Mouse (Mus musculus) embryonic facial prominence, embryonic 11.5 days (tissue): ENCODE measurements around the gene Srl. TPM values are rescaled to one million over a fixed set of nuclear protein-coding genes. Genes with fewer than 3 reads are reported as not detected.
A peak's percentile ranks its signal among the peaks of the same experiment; 100 is the strongest.
"Not testable (repeated sequence)": the region's sequence is repeated elsewhere in the genome, so short reads cannot be mapped to it uniquely, and the experiment has no call there.

Experiments used
- ATAC-seq: fragments of 200-750 bp; cut with Nextera tagmentation; replicated peaks from 2 replicates; pipeline ENCODE4 v1.8.0; 2017; ENCODE audit warnings: low read depth; ENCODE audit not compliant: insufficient number of reproducible peaks, low FRiP score, low TSS enrichment
- DNase-seq: peaks from one replicate; pipeline ENCODE4 v3.0.0-alpha.2; 2015; ENCODE audit warnings: low spot score
- H3K27ac ChIP-seq: fragments of 300-500 bp; sonication (generic); replicated peaks from 2 replicates; pipeline ENCODE4 v1.5.1; 2014; ENCODE audit warnings: mild to moderate bottlenecking, low read depth, low read length, control low read depth
- H3K27me3 ChIP-seq: fragments of 300-500 bp; sonication (generic); 2 replicates; pipeline ENCODE4 v1.6.1; 2014; ENCODE audit warnings: mild to moderate bottlenecking, low read length, moderate library complexity, mixed read lengths; ENCODE audit not compliant: control insufficient read depth, insufficient read depth
- H3K36me3 ChIP-seq: fragments of 300-500 bp; sonication (generic); replicated peaks from 2 replicates; pipeline ENCODE4 v1.6.1; 2014; ENCODE audit warnings: low read depth, mild to moderate bottlenecking, low read length, moderate library complexity, mixed read lengths; ENCODE audit not compliant: control insufficient read depth, insufficient read depth
- H3K4me1 ChIP-seq: fragments of 300-500 bp; sonication (generic); 2 replicates; pipeline ENCODE4 v1.6.1; 2014; ENCODE audit warnings: low read length, mixed read lengths; ENCODE audit not compliant: control insufficient read depth, insufficient read depth
- H3K4me2 ChIP-seq: fragments of 300-500 bp; sonication (generic); 2 replicates; pipeline ENCODE4 v1.6.1; 2014; ENCODE audit warnings: low read depth, mild to moderate bottlenecking, control low read depth, low read length, moderate library complexity
- H3K4me3 ChIP-seq: fragments of 300-500 bp; sonication (generic); 2 replicates; pipeline ENCODE4 v1.5.1; 2014; ENCODE audit warnings: low read depth, low read length, control low read depth
- H3K9ac ChIP-seq: fragments of 300-500 bp; sonication (generic); replicated peaks from 2 replicates; pipeline ENCODE4 v1.6.1; 2014; ENCODE audit warnings: mild to moderate bottlenecking, control low read depth, low read length
- H3K9me3 ChIP-seq: fragments of 300-500 bp; sonication (generic); replicated peaks from 2 replicates; pipeline ENCODE4 v1.6.1; 2016; ENCODE audit warnings: mild to moderate bottlenecking, low read length, inconsistent platforms, mixed read lengths; ENCODE audit not compliant: control insufficient read depth
- WGBS: fragments of 180-500 bp; shearing (Covaris S2); extraction: QIAGEN DNeasy Blood & Tissue Kit; methylation state at CpG from one replicate; pipeline ENCODE4 v1.1.7; 2014; 5-methylcytosine and 5-hydroxymethylcytosine counted together
- polyA plus RNA-seq: library from polyadenylated mRNA; unstranded; fragments of >200 nt; fragmentation: Nextera tagmentation; extraction: Ambion mirVana; gene quantifications from 2 replicates; pipeline ENCODE4 v1.2.1, GENCODE M21; 2014

Gene Srl
- polyA plus RNA-seq, 1 experiment from 2014 or later: 32.7 TPM

DNA sequence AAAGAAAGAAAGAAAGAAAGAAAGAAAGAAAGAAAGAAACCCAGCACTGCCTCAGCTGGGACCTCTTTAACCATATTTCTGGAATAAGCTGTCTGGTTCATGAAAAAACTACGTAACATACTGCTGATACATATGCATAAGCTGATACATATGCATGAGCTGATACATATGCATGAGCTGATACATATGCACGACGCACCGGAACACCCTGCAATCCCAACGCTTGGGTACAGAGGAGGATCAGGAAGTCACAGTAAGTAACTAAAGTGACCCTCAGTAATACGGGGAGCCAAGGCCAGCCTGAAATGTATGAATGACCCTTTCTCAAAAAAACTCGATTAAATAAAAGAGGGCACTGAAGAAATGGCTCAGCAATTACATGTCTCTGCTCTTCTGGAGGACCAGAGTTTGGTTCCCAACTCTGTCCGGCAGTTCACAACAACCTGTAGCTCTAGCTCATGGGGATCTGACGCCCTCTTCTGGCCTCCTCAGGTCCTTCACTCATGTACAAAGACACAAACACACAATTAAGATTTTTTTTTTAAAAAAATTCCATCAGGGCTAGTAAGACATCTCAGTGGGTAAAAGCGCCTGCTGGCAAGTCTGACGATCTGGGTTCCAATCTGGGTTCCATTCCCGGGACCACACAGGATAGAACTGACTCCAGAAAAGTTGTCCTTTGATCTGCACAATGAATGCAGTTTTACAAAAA, 1.4 kb downstream of the Srl start:
- Histone ChIP-seq H3K36me3 (no peaks in the 10 kb centered on the region), H3K4me2 (no peak overlapping the region), H3K27ac (no peak overlapping the region), H3K4me3 (no peak overlapping the region), H3K27me3 (no peaks in the 10 kb centered on the region), H3K4me1 (no peaks in the 10 kb centered on the region), H3K9ac (no peak overlapping the region), H3K9me3 (no peaks in the 10 kb centered on the region)
- ATAC-seq (no peak), DNase-seq (no peak)
- 88% methylated on average over 12 of the region's 12 CpGs for WGBS

DNA sequence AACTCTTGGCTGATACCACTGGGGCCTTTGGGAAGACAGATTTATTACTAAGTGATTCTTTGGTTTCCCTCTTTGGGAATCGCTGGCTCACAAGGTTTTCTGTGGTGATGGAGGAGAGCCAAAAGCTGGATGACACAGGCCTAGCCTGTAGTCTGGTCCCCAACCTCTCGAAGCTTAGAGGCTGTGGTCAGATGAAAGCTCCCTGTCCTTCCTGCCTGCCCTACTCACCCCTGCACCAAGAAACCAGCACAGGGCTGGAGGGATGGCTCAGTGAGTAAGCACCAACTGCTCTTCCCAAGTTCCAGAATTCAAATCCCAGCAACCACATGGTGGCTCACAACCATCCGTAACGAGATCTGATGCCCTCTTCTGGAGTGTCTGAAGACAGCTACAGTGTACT, 2.1 kb downstream of the Srl start:
- ATAC-seq (no peak), DNase-seq (no peak)
- no peaks in the 10 kb centered on the region for H3K27me3 ChIP-seq
- no peak overlapping the region for H3K9ac ChIP-seq
- H3K27ac ChIP-seq: no peak overlapping the region
- H3K4me2 ChIP-seq: no peak overlapping the region
- no peaks in the 10 kb centered on the region for H3K4me1 ChIP-seq
- 91% methylated on average over 4 of the region's 4 CpGs for WGBS
- H3K9me3 ChIP-seq: no peaks in the 10 kb centered on the region
- H3K36me3 ChIP-seq: no peaks in the 10 kb centered on the region
- no peak overlapping the region for H3K4me3 ChIP-seq

DNA sequence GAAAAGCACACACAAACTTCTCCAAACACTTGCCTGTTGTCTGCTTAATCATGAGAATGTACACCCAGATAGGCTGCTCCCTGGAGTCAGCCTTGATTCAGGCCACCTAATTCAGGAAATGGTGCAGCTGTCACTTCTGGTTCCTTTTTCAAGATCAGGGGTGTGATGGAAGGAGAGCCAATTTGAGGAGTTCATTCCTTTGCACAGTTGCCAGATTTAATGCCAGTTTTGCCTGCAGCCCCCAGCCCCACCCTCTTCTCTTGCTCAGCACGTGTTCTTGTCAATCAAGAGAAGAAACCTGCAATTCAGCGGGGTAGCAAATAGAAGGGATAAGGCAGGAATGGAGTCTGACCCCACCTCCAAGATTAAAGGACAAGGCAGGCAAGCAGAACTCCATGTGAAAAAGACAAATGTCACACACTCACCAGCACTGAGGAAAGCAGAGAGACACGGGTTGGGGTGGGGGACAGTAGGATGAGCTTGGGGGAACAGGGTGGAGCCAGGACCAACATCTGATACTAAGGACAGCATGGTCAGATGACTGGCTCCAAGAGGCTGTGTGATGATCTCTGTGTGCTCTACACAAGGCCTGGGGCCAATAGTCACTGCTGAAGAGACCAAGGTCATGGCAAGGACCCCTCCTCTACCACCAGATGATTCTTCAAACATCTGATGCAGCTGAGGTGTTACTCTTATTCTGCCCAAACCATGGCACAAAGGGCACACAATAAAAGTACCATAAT, 3.8 kb downstream of the Srl start:
- Histone ChIP-seq H3K36me3 (no peaks in the 10 kb centered on the region), H3K4me2 (no peak overlapping the region), H3K4me3 (no peak overlapping the region), H3K9ac (no peak overlapping the region; the same call in 1 of the 2 replicates), H3K27me3 (no peaks in the 10 kb centered on the region), H3K9me3 (no peaks in the 10 kb centered on the region), H3K27ac (no peak overlapping the region), H3K4me1 (no peaks in the 10 kb centered on the region)
- ATAC-seq (no peak), DNase-seq (no peak)
- WGBS: 72% methylated on average over 3 of the region's 3 CpGs

DNA sequence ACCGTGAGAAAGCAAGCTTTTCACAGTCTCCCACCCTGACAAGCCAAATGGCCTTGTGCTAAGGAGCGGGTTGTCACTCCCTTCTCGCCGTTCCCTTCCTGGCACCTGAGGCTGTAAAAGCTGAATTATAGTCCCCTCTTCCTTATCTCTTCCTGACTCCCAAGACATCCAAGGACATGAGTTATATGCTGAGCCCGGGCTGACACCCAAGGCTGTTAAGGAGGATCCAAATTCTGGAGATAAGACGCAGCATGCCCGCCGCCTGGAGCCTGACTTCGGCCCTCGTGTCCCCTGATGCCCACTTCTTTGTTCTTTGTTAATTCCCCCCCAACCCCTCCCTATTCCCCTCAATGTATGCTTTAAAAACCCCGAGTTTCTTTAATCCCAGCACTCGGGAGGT, 14.2 kb downstream of the Srl start:
- H3K9ac ChIP-seq, H3K36me3 ChIP-seq, H3K9me3 ChIP-seq, DNase-seq, H3K27me3 ChIP-seq, H3K27ac ChIP-seq, H3K4me3 ChIP-seq, H3K4me2 ChIP-seq, ATAC-seq, H3K4me1 ChIP-seq: not testable (repeated sequence)
- 96% methylated on average over 12 of the region's 12 CpGs for WGBS

DNA sequence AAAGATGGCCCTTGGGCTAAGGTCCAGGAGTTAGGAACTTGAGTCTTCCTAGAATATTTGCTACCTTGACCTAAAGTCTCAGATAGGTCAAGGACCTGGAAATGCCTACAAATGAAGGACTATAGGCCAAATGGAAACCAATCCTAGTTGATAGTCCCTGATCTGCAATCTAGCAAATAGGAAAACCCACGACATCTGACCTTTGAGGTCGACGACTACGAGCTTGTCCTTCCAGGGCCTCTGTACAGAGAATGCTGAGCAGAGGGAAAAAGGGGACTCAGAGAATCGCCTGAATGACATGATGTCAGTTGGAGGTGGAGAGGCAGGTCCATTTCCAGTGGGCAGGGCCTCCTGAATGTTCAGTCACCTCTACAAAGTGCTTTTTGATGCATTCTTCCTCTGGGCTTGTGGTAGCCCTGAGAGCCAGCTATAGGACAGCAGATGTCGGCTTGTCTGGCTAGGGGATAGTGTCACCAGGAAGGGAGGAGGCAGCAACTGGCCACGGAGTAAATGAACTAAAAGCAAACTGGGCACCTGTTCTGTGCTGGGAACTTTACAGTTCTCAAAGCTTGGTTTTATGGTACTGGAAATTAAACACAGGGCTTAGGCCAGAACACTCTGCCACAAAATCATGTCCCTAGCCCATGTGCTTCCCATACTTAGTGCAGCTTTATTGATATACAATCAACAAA, 18.2 kb downstream of the Srl start:
- Histone ChIP-seq H3K27me3 (no peaks in the 10 kb centered on the region), H3K4me1 (no peaks in the 10 kb centered on the region), H3K4me2 (no peak overlapping the region), H3K27ac (no peak overlapping the region), H3K9me3 (no peaks in the 10 kb centered on the region), H3K9ac (no peak overlapping the region), H3K36me3 (no peaks in the 10 kb centered on the region), H3K4me3 (no peak overlapping the region)
- 46% methylated on average over 7 of the region's 7 CpGs for WGBS
- DNase-seq: no peak
- ATAC-seq: no peak

DNA sequence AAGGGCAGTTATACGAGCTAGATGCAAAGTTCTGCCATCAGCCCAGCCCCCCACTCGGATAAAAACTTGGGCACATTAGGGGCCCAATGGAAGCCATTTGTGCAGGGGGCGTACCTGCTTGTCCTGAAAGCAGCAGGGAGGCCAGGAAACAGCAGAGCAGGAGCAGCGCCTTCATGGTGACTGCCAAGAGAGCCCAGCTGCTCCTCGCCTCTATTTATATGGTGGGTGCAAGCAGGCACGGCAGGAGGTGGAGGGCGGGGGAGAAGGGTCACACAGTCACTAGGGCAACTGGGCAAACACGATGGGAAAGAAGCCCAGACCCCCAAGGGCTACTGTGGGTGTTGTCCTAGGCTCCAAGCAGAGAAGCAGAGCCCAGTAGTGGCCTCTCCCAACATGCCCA, 18.7 kb downstream of the Srl start:
- ATAC-seq (no peak), DNase-seq (no peak)
- Histone ChIP-seq H3K27me3 (no peaks in the 10 kb centered on the region), H3K9ac (no peak overlapping the region), H3K9me3 (no peaks in the 10 kb centered on the region), H3K4me3 (no peak overlapping the region), H3K4me1 (no peaks in the 10 kb centered on the region), H3K36me3 (no peaks in the 10 kb centered on the region), H3K27ac (no peak overlapping the region), H3K4me2 (no peak overlapping the region)
- 62% methylated on average over 8 of the region's 8 CpGs for WGBS

GRCm38 (mm10) chr16:4521735-4522530, 19.7 kb downstream of the Srl start:
- peak; percentile 33 for DNase-seq
- WGBS: 62% methylated on average over 5 of the region's 5 CpGs

More at GRCm38 (mm10) chr16:4521735-4522530, 19.7 kb downstream of the Srl start:
- Histone ChIP-seq H3K9me3 (no peaks in the 10 kb centered on the region), H3K27ac (no peak overlapping the region), H3K4me1 (no peaks in the 10 kb centered on the region), H3K4me3 (no peak overlapping the region), H3K9ac (no peak overlapping the region), H3K36me3 (no peaks in the 10 kb centered on the region), H3K4me2 (no peak overlapping the region), H3K27me3 (no peaks in the 10 kb centered on the region)
- no peak for ATAC-seq
